Mouse (Mus musculus): ENCODE measurements around the gene Kctd2. TPM values are rescaled to one million over a fixed set of nuclear protein-coding genes. Genes with fewer than 3 reads are reported as not detected.

Kctd2 gene
- polyA plus RNA-seq (2012; rRNA removed), result 49.7 and 50.7 TPM in 2 replicates

DNA sequence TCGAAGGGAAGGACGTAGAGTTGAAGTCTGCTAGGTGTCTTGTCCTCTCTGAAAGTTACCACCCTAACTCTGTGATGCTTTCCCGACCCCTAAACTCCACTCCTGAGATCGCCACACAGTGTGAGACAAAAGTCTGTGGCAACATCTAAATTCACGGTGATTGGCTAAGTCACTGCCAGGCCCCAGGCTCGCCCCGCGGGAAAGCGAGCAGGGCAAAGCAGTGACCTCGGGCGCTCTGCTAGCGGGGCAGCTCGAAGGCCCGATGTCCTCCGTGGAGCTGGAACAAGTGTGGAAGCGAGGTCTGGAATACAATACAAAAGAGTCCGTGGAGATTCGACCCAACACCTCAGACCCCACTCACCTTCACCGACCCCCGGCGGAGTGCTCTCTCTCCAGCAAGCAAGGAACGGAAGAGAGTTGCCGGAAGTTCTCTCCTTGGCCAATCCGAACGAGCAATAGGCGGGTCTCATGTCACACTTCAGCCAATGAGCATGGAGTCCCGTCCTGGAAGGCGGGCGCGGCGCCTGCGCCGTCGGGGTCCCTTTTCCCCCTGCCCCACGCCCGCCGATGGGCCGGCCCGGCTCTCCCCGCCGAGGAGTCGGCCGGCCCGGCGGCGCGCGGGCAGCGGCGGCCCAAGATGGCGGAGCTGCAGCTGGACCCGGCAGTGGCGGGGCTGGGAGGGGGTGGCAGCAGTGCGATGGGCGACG, at the start of gene Kctd2, which contains the start of gene Atp5h:
Gene Kctd2 (plus strand): TSS at position 598 of the 707 bp plus-strand sequence.
Gene Atp5h (minus strand): TSS at position 432 of the 707 bp plus-strand sequence.

DNA sequence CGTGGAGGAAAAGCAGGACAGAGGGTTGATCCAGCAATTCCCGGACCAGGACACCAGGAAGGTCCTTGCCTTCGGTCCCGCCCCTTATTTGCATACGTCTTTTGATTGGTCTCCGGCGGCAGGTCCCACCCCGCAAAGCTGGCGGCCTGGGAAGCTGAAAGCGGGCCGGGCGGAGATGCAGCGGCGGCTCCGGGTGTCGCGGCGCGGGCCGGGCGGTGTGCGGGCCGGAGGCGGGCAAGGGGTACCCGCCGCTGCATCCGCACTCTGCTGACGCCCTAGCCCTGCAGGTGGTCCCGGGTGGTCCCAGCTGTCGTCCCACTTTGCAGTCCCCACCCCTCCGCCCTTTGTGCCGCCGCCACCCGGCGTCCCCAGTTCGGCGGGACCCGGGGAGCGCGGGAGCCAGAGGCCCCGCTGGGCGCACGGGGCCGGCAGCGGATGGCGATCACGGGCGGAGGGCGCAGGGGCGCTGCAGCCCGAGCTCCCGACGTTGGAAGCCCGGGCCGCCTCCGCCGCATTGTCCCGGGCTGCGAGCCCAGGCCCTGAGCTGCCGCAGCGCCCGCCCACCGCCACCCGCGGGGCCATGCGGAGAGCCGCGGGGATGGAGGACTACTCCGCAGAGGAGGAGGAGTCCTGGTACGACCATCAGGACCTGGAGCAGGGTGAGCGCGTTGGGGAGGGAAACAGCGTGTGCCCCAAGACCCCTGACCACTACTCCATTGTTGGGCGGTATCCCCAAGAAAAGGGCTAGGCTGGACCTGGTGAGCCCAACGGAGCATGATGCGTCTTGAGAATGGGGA, 38.0 kb upstream of the Kctd2 start, which contains the start of gene Cdr2l:
Gene Cdr2l (plus strand): TSS at position 174 of the 797 bp plus-strand sequence.

DNA sequence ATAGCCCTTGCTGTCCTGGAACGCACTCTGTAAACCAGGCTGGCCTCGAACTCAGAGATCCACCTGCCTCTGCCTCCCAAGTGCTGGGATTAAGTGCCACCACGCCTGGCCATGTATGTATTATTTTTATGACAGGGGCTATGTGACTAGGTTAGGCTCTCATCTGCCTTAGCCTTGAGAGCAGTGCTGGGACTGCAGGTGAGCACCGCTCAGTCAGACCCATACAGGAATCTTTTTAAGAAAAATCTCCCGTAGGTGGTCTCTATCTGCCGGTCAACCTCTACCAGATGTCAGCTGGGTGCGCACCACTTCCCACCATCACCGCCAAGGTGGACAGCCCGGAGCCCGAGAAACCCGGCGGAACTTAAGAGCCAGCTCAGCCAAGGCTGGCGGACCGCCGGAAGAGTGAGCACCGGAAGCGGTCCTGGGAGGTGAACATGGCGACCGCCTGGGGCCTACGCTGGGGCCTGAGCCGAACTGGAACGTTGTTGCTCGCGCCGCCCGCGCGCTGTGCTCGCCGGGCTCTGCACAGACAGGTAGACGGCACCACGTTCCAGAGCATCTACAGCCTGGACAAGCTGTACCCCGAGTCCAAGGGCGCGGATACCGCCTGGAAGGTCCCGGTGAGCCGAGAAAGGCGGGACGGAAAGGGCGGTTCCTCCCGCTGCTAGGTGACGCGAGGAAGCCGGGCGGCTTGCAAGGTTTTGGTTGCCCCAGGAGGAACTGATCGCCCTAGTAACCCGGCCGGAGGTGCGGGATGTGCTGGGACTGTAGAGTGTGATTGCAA, 16.4 kb upstream of the Kctd2 start, which contains the start of gene Mrpl58:
Gene Mrpl58 (plus strand): TSS at position 415 of the 787 bp plus-strand sequence.

DNA sequence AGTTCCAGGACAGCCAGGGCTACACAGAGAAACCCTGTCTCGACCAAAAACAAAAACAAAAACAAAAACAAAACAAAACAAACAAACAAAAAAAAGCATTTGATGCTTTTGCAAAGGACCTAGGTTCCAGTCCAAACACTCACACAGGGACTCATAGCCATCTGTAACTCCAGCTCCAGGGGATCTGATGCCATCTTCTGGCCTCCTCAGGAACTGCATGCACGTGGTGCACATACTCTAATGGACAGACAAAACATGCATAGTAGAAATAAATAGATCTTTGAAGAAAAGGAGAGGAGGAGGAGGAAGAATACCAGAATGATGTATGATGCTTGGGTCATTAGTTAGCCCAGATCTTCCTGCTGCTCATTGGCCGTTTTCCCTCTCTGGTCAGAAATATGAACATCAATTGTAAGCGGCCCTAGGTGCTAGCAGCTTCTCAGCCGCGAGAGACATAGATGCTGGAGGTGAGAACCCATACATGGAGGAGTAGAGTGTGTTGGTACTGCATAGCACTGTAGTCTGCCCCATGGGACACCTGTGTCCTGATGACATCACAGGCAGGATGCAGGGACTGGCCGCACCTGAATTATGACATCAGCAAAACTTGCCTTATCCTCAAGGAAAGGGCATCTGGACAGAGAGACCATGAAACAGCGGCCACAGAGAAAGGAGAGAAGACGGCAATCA, 20.1 kb downstream of the Kctd2 start, which contains the start of gene Trim80:
Gene Trim80 (plus strand): TSS at position 640 of the 690 bp plus-strand sequence.

DNA sequence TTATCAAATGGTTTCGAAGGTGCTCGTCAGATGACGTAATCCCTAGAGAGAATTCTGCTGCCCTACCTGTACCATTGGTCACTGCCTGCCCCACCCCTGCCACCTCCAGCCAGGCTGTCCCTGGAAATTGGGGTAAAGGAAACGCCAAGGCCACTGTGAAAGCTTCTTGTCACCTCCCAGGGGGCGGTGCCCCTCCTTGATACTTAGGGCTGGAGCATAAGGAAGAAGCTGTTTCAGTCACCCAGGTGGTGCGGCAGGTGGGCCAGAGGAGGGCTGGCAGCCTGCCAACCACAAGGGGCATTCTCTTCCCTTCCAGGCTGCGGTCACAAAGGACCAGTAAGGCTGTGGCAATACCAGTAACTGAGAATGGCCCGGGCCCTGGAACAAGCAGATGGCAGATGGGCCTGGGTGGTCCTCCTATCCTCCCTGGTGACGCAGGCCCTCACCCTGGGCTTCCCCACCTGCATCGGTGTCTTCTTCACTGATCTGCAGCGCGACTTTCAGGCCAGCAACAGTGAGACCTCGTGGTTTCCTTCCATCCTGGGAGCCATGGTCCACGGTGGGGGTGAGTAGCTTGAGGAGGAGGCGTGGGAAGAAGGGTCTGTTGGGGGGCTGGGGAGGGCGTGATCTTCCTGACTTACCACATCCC, 42.4 kb downstream of the Kctd2 start, which contains the start of gene Slc16a5:
Gene Slc16a5 (plus strand): TSS at position 232 of the 649 bp plus-strand sequence.

DNA sequence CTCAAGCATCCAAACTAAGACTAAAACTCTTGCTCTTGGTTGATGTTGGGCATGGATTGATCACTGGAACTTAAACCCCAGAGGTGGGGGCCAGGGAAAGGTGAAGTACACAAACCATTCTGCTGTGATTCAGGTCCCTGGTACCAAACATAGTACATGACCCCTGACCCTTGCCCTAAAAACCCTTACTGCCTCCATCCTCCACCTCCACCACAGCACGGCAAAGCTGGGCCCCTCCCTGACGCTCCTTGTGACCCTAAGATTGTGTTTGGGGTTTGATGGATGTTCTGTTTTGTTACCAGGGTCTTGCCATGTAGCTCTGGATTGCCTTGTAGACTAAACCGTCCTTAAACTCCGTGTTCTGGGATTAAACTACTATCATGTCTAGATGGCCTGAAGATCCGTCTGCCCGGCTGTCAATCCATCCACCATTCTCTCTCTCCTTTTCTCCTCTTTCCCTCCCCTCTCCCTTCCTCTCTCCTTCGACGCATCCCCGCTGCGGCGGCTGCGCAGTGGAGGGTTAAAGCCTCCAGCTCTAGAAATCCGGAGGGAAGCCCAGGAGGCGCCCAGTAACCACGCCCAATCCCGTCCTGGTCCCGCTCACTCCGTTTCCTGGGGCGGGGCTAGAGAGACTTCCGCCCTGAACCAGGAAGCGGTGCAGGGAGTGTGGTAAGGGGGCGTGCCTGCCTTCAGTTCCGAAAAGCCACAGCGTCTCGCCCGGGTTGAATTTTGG, 55.3 kb downstream of the Kctd2 start, which contains the start of gene Armc7:
Gene Armc7 (plus strand): TSS at position 643 of the 733 bp plus-strand sequence.

Other genes starting within 250 kb of the Kctd2 start
- gene Tmem104, start 232.6 kb upstream of the Kctd2 start, polyA plus RNA-seq (2012; rRNA removed), result 5.5 and 7.7 TPM in 2 replicates
- 19.2 and 20.9 TPM in 2 replicates for gene Nat9, start 232.3 kb upstream of the Kctd2 start, polyA plus RNA-seq (2012; rRNA removed)
- 2.6 and 3.1 TPM in 2 replicates for gene Grin2c, start 152.9 kb upstream of the Kctd2 start, polyA plus RNA-seq (2012; rRNA removed)
- 31.3 and 33.1 TPM in 2 replicates for gene Fdxr, start 143.1 kb upstream of the Kctd2 start, polyA plus RNA-seq (2012; rRNA removed)
- gene Fads6, start 122.5 kb upstream of the Kctd2 start, polyA plus RNA-seq (2012; rRNA removed), result 4.2 and 4.5 TPM in 2 replicates
- gene Otop2, start 113.0 kb upstream of the Kctd2 start, polyA plus RNA-seq (2012; rRNA removed), result 0.07 and 0.16 TPM in 2 replicates
- 0.06 and 0.13 TPM in 2 replicates for gene Ush1g, start 98.1 kb upstream of the Kctd2 start, polyA plus RNA-seq (2012; rRNA removed)
- 0.62 and 0.68 TPM in 2 replicates for gene Otop3, start 85.4 kb upstream of the Kctd2 start, polyA plus RNA-seq (2012; rRNA removed)
- gene Hid1, start 52.4 kb upstream of the Kctd2 start, polyA plus RNA-seq (2012; rRNA removed), result 56.4 and 69.3 TPM in 2 replicates
- 31.5 and 32.2 TPM in 2 replicates for gene Cdr2l, start 38.2 kb upstream of the Kctd2 start, polyA plus RNA-seq (2012; rRNA removed)
- 103 and 122 TPM in 2 replicates for gene Mrpl58, start 16.4 kb upstream of the Kctd2 start, polyA plus RNA-seq (2012; rRNA removed)
- 444 and 496 TPM in 2 replicates for gene Atp5h, start 166 bp upstream of the Kctd2 start, polyA plus RNA-seq (2012; rRNA removed)
- 0.09 TPM in 1 of 2 replicates, not detected in the other for gene Trim80, start 20.4 kb downstream of the Kctd2 start, polyA plus RNA-seq (2012; rRNA removed)
- 0.10 TPM in 1 of 2 replicates, not detected in the other for gene Slc16a5, start 42.3 kb downstream of the Kctd2 start, polyA plus RNA-seq (2012; rRNA removed)
- gene Armc7, start 55.5 kb downstream of the Kctd2 start, polyA plus RNA-seq (2012; rRNA removed), result 9.9 and 10.3 TPM in 2 replicates
- 69.7 and 88.0 TPM in 2 replicates for gene Nt5c, start 71.7 kb downstream of the Kctd2 start, polyA plus RNA-seq (2012; rRNA removed)
- gene Jpt1, start 94.3 kb downstream of the Kctd2 start, polyA plus RNA-seq (2012; rRNA removed), result 1,339 and 1,384 TPM in 2 replicates
- gene Sumo2, start 116.1 kb downstream of the Kctd2 start, polyA plus RNA-seq (2012; rRNA removed), result 630 and 633 TPM in 2 replicates
- gene Nup85, start 144.3 kb downstream of the Kctd2 start, polyA plus RNA-seq (2012; rRNA removed), result 122 and 125 TPM in 2 replicates
- 40.5 and 43.5 TPM in 2 replicates for gene Mrps7, start 183.8 kb downstream of the Kctd2 start, polyA plus RNA-seq (2012; rRNA removed)
- 44.8 and 47.4 TPM in 2 replicates for gene Gga3, start 183.9 kb downstream of the Kctd2 start, polyA plus RNA-seq (2012; rRNA removed)
- gene Mif4gd, start 192.8 kb downstream of the Kctd2 start, polyA plus RNA-seq (2012; rRNA removed), result 20.5 and 21.5 TPM in 2 replicates
- gene Slc25a19, start 208.2 kb downstream of the Kctd2 start, polyA plus RNA-seq (2012; rRNA removed), result 71.3 and 78.6 TPM in 2 replicates

Data from central nervous system, embryonic 18 days (tissue).